ENCODE assay signal across 43 mouse cellular contexts in genomic region chr6:30687198-30687597, GRCm38 (mm10). TPM values are rescaled to one million over a fixed set of nuclear protein-coding genes. Genes with fewer than 3 reads are reported as not detected.
DNase-seq lines count a peak whose midpoint lies in the region; ATAC-seq and TF ChIP-seq lines count a peak whose summit lies in the region.
"Had no signal": no experiment of that assay in that cellular context is flagged by ENCODE, and none has a peak within 500 bp of the region (broad histone marks: within the 10 kb centered on the region; RNA-seq: fewer than 3 reads in every experiment).

No protein-coding gene starts in this region.

- H3K4me1 ChIP-seq in forebrain, embryonic 10.5 days: peaks cover 16% of the 10 kb centered on the region

- no peaks in the 10 kb centered on the region for H3K9me3 ChIP-seq in forebrain, embryonic 10.5 days
- H3K9me3 ChIP-seq: embryonic facial prominence, embryonic 13.5 days; G1E; heart, embryonic 13.5 days; hindbrain, embryonic 10.5 days; hindbrain, embryonic 15.5 days; kidney, embryonic 15.5 days; liver, embryonic 12.5 days; neural tube, embryonic 13.5 days; stomach, embryonic 15.5 days had no signal

- H3K27me3 ChIP-seq in myocyte (ENCODE audit: control insufficient read depth, insufficient read depth, insufficient read length): no peaks in the 10 kb centered on the region
- no peaks in the 10 kb centered on the region for H3K27me3 ChIP-seq in forebrain, embryonic 10.5 days (ENCODE audit: poor library complexity, severe bottlenecking)
- H3K27me3 ChIP-seq: embryonic facial prominence, embryonic 13.5 days; heart, embryonic 13.5 days; hindbrain, embryonic 15.5 days; kidney, embryonic 15.5 days; liver, embryonic 12.5 days; neural tube, embryonic 13.5 days; stomach, embryonic 15.5 days had no signal

- peak overlapping the region; percentile 79 for H3K4me2 ChIP-seq in myocyte (ENCODE audit: low read depth)
- H3K4me2 ChIP-seq: embryonic facial prominence, embryonic 13.5 days; heart, embryonic 13.5 days; hindbrain, embryonic 15.5 days; kidney, embryonic 15.5 days; liver, embryonic 12.5 days; midbrain, embryonic 11.5 days; neural tube, embryonic 13.5 days; stomach, embryonic 15.5 days had no signal

- ATAC-seq in erythroid progenitor cell, adult 5-6 weeks (replicated peaks; ENCODE audit: low FRiP score, poor library complexity, severe bottlenecking): no peak
- ATAC-seq: forebrain, embryonic 14.5 days; inflammation-experienced regulatory T-cells, adult 6 months; liver, embryonic 12.5 days; liver, postnatal 0 days; midbrain, embryonic 16.5 days had no signal

- peak overlapping the region; percentile 2 for H3K4me3 ChIP-seq in myocyte
- no peak overlapping the region for H3K4me3 ChIP-seq in forebrain, embryonic 10.5 days
- H3K4me3 ChIP-seq: embryonic facial prominence, embryonic 13.5 days; erythroblast, embryonic 14.5 days; gastrocnemius, adult 2 months; heart, embryonic 13.5 days; hindbrain, embryonic 10.5 days; hindbrain, embryonic 15.5 days; kidney, embryonic 15.5 days; left cerebral cortex, adult 2 months; liver, embryonic 12.5 days; neural tube, embryonic 13.5 days; stomach, embryonic 15.5 days had no signal

- H3K79me2 ChIP-seq in myocyte (ENCODE audit: control insufficient read depth, insufficient read depth): peaks cover 4% of the 10 kb centered on the region

- 94% methylated on average over 7 of the region's 7 CpGs for WGBS in forebrain, embryonic 10.5 days

- H3K27ac ChIP-seq in forebrain, embryonic 10.5 days: no peak overlapping the region
- H3K27ac ChIP-seq: embryonic facial prominence, embryonic 13.5 days; gastrocnemius, adult 2 months; heart, embryonic 13.5 days; hindbrain, embryonic 10.5 days; hindbrain, embryonic 15.5 days; kidney, embryonic 15.5 days; left cerebral cortex, adult 2 months; liver, embryonic 12.5 days; neural tube, embryonic 13.5 days; stomach, embryonic 15.5 days had no signal

- H3K36me3 ChIP-seq in myocyte (ENCODE audit: control insufficient read depth, insufficient read depth): no peaks in the 10 kb centered on the region
- H3K36me3 ChIP-seq in forebrain, embryonic 10.5 days (replicated peaks): 0 out of 2 replicates have a peak, but pooled peaks cover 11% of the 10 kb centered on the region
- H3K36me3 ChIP-seq: embryonic facial prominence, embryonic 13.5 days; heart, embryonic 13.5 days; hindbrain, embryonic 10.5 days; hindbrain, embryonic 15.5 days; kidney, embryonic 15.5 days; liver, embryonic 12.5 days; neural tube, embryonic 13.5 days; stomach, embryonic 15.5 days had no signal

- no peak overlapping the region for H3ac ChIP-seq in myocyte (ENCODE audit: control insufficient read depth, insufficient read length)

- peak; percentile 24 for DNase-seq in right cerebral cortex, adult 18-20 months
- no peak for DNase-seq in right cerebral cortex, postnatal 36 days (ENCODE audit: low spot score in 2 of 2)
- DNase-seq in brain, adult 2 months (ENCODE audit: low read depth, low spot score): peak; percentile 71
- no peak for DNase-seq in neural tube, embryonic 10.5 days (ENCODE audit: extremely low spot score, low spot score)
- no peak for DNase-seq in forebrain, embryonic 10.5 days (ENCODE audit: extremely low spot score, low spot score)
- DNase-seq: adrenal gland, postnatal 25 days; B cell, adult 2 months; cerebellum, adult 8-10 months; cerebellum, postnatal 36 days; embryo, embryonic 11 days; gastrocnemius, adult 2 months; gastrocnemius, postnatal 36 days; heart, adult 18-20 months; heart, postnatal 10 days; kidney, adult 11 months; kidney, postnatal 25 days; liver, postnatal 0 days; lung, postnatal 36 days; right cerebral cortex, postnatal 14 days; thymus, adult 18-20 months; thymus, postnatal 25 days had no signal

- TF ChIP-seq POLR2A in myocyte (IDR thresholded peaks at IDR 0.05; ENCODE audit: insufficient read length, low read depth): no peak

TF ChIP-seq in myocyte, 11 proteins besides CTCF, POLR2A, EP300 and RAD21:
- TF ChIP-seq MYOD1 (IDR thresholded peaks at IDR 0.05; ENCODE audit: control insufficient read depth in 1 of 3, insufficient read length in 2 of 3, low read depth in 2 of 3) (peak in 2 of 3 experiments; percentile 4 to 23), TCF12 (IDR thresholded peaks at IDR 0.05; ENCODE audit: insufficient read depth, poor library complexity, severe bottlenecking) (no peak), TCF3 (IDR thresholded peaks at IDR 0.05; ENCODE audit: insufficient read length, low read depth) (no peak), POLR2AphosphoS2 (IDR thresholded peaks at IDR 0.05; ENCODE audit: insufficient read length, low read depth) (no peak), USF1 (IDR thresholded peaks at IDR 0.05; ENCODE audit: low read depth) (no peak), E2F4 (IDR thresholded peaks at IDR 0.05; ENCODE audit: insufficient read depth) (no peak)

RNA-seq across cellular contexts. Expression of gene Cep41, which starts 6.4 kb away (rescaled TPM):
- 5.5 TPM for polyA plus RNA-seq in myocyte (2012; fragmentation: generic; extraction: Trizol)
- total RNA-seq in erythroid progenitor cell, adult 5-6 weeks (2015; ENCODE audit: low replicate concordance): 3.2 and 49.0 TPM in 2 replicates
- 3.1 and 5.5 TPM in 2 replicates for total RNA-seq in erythroid progenitor cell, adult 5-6 weeks (2017; ENCODE audit: low replicate concordance)
- 15.9 and 22.1 TPM in 2 replicates for polyA plus RNA-seq in forebrain, embryonic 10.5 days (2016; fragmentation: Nextera tagmentation; extraction: Ambion mirVana)

RNA-seq across cellular contexts. Expression of gene Mest, which starts 36.1 kb away (rescaled TPM):
- polyA plus RNA-seq in myocyte (2012; fragmentation: generic; extraction: Trizol): 6.3 TPM
- not detected in 2 replicates for total RNA-seq in erythroid progenitor cell, adult 5-6 weeks (2015; ENCODE audit: low replicate concordance)
- not detected in 2 replicates for total RNA-seq in erythroid progenitor cell, adult 5-6 weeks (2017; ENCODE audit: low replicate concordance)
- polyA plus RNA-seq in forebrain, embryonic 10.5 days (2016; fragmentation: Nextera tagmentation; extraction: Ambion mirVana): 2,195 and 2,268 TPM in 2 replicates

RNA-seq across cellular contexts. Expression of gene Cpa1, which starts 48.2 kb away (rescaled TPM):
- 0.29 TPM for polyA plus RNA-seq in myocyte (2012; fragmentation: generic; extraction: Trizol)
- not detected in 2 replicates for total RNA-seq in erythroid progenitor cell, adult 5-6 weeks (2015; ENCODE audit: low replicate concordance)
- not detected in 2 replicates for total RNA-seq in erythroid progenitor cell, adult 5-6 weeks (2017; ENCODE audit: low replicate concordance)
- polyA plus RNA-seq in forebrain, embryonic 10.5 days (2016; fragmentation: Nextera tagmentation; extraction: Ambion mirVana): 0.21 TPM in 1 of 2 replicates, not detected in the other
- total RNA-seq: adrenal gland, postnatal 25 days; G1E; gastrocnemius, adult 2 months; gastrocnemius, postnatal 36 days; heart, adult 18-20 months; layer of hippocampus, adult 18-20 months; layer of hippocampus, postnatal 14 days; left cerebral cortex, adult 2 months; left cerebral cortex, postnatal 25 days; megakaryocyte, adult 5-6 weeks had no signal
- polyA plus RNA-seq: erythroblast, embryonic 14.5 days; frontal cortex, adult 2 months; G1E; inflammation-experienced regulatory T-cells, adult 6 months had no signal

Comparison
In these comparisons a context has a peak if more than half of its experiments do, and no peak if none do; other contexts are left out.
1. DNase-seq: peak in right cerebral cortex, adult 18-20 months (single experiment) and brain, adult 2 months (single experiment); none in right cerebral cortex, postnatal 36 days (0 of 2), neural tube, embryonic 10.5 days (single experiment) and forebrain, embryonic 10.5 days (single experiment).
2. RNA of gene Mest, which starts 36.1 kb away (polyA plus RNA-seq): 2,195 to 2,268 TPM in forebrain, embryonic 10.5 days; 6.3 TPM in myocyte (single experiment); every median in the first group is over 100 times any median in the second.